Mouse (Mus musculus) CH12.LX (cell line): ENCODE measurements at regions not wholly inside any gene's neighbourhood (a gene's known extent, or its start where the extent isn't known, plus 50 kb on each side); places are given as distances from the start of the nearest gene placed in this dataset.

Experiments
- DNase-seq: peaks from one replicate; pipeline ENCODE4 v3.0.0-alpha.2; 2013; ENCODE audit errors: extremely low read depth
- H3K27ac ChIP-seq: 2 replicates; pipeline ENCODE4 v1.5.1; 2012; ENCODE audit warnings: low read depth, mild to moderate bottlenecking, control low read depth, moderate library complexity; ENCODE audit not compliant: insufficient read depth
- H3K27me3 ChIP-seq: replicated peaks from 2 replicates; pipeline ENCODE3; 2012; ENCODE audit warnings: inconsistent platforms
- H3K36me3 ChIP-seq, 2 experiments: replicated peaks in 1 of 2; 2 replicates each; pipeline versions ENCODE3 to v1.6.1; 2012; ENCODE audit warnings: inconsistent platforms in 1 of 2, low read length in 1 of 2, mild to moderate bottlenecking in 1 of 2, mixed read lengths in 1 of 2, moderate library complexity in 1 of 2; ENCODE audit not compliant: control insufficient read depth in 1 of 2, insufficient read depth in 1 of 2
- H3K4me1 ChIP-seq, 2 experiments: 2 replicates each; pipeline ENCODE4 v1.6.1; 2012; ENCODE audit warnings: inconsistent platforms in 1 of 2, moderate library complexity in 1 of 2; ENCODE audit not compliant: insufficient read depth in 2 of 2, control insufficient read depth in 1 of 2
- H3K4me2 ChIP-seq: 2 replicates; pipeline ENCODE4 v1.6.1; 2012; ENCODE audit warnings: low read depth, mild to moderate bottlenecking, control low read depth; ENCODE audit not compliant: poor library complexity, insufficient read depth, severe bottlenecking
- H3K4me3 ChIP-seq, 3 experiments: fragments of 150-350 bp in 1 of 3; sonication (generic) in 1 of 3; replicated peaks in 1 of 3; 2 replicates each; pipeline versions ENCODE3 to v1.5.1; 2011 to 2012; ENCODE audit warnings: low read depth in 2 of 3, low read length in 2 of 3, mild to moderate bottlenecking in 2 of 3, moderate library complexity in 2 of 3, control low read depth in 1 of 3, improper control_type of control experiment in 1 of 3, inconsistent platforms in 1 of 3, mixed read lengths in 1 of 3; ENCODE audit not compliant: poor library complexity in 1 of 3
- H3K79me2 ChIP-seq: replicated peaks from 2 replicates; pipeline ENCODE4 v1.6.1; 2012; ENCODE audit warnings: mild to moderate bottlenecking, moderate library complexity; ENCODE audit not compliant: control insufficient read depth, poor library complexity, insufficient read depth, severe bottlenecking; ENCODE audit errors: extremely low read depth
- H3K9ac ChIP-seq: 2 replicates; pipeline ENCODE4 v1.6.1; 2012; ENCODE audit warnings: low read depth, mild to moderate bottlenecking, control low read depth, moderate library complexity; ENCODE audit not compliant: insufficient read depth
- H3K9me3 ChIP-seq: replicated peaks from 2 replicates; pipeline ENCODE3; 2012; ENCODE audit warnings: low read length, inconsistent platforms, mixed read lengths
- BHLHE40 ChIP-seq: IDR thresholded peaks from 2 replicates; pipeline ENCODE4 v1.6.1; 2011; ENCODE audit warnings: mild to moderate bottlenecking, low read depth, low read length, improper control_type of control experiment
- CHD1 ChIP-seq: IDR thresholded peaks from 2 replicates; pipeline ENCODE4 v1.6.1; 2012; ENCODE audit warnings: low read depth, low read length, improper control_type of control experiment, inconsistent platforms
- CHD2 ChIP-seq: IDR thresholded peaks from 2 replicates; pipeline ENCODE4 v1.6.1; 2011; ENCODE audit warnings: low read length, improper control_type of control experiment
- ELF1 ChIP-seq: IDR thresholded peaks from 2 replicates; pipeline ENCODE4 v1.6.1; 2014; ENCODE audit warnings: low read depth, mild to moderate bottlenecking, inconsistent platforms, low read length, improper control_type of control experiment
- HCFC1 ChIP-seq: IDR thresholded peaks from 2 replicates; pipeline ENCODE4 v1.6.1; 2012; ENCODE audit warnings: low read depth, mild to moderate bottlenecking, inconsistent platforms, low read length, improper control_type of control experiment
- IRF4 ChIP-seq: IDR thresholded peaks from 2 replicates; pipeline ENCODE4 v1.6.1; 2014; ENCODE audit warnings: low read depth, mild to moderate bottlenecking, inconsistent platforms, low read length, improper control_type of control experiment
- JUN ChIP-seq: IDR thresholded peaks from 2 replicates; pipeline ENCODE4 v1.6.1; 2011; ENCODE audit warnings: low read depth, mild to moderate bottlenecking, low read length, improper control_type of control experiment, moderate library complexity; ENCODE audit not compliant: insufficient read depth
- KAT2A ChIP-seq: IDR thresholded peaks from 2 replicates; pipeline ENCODE4 v1.6.1; 2012; ENCODE audit warnings: low read length, improper control_type of control experiment, inconsistent platforms; ENCODE audit not compliant: insufficient replicate concordance
- MAX ChIP-seq: IDR thresholded peaks from 2 replicates; pipeline ENCODE4 v1.6.1; 2011; ENCODE audit warnings: low read length, improper control_type of control experiment
- MEF2A ChIP-seq: IDR thresholded peaks from 2 replicates; pipeline ENCODE4 v1.6.1; 2014; ENCODE audit warnings: low read depth, mild to moderate bottlenecking, inconsistent platforms, low read length, improper control_type of control experiment, borderline replicate concordance
- MYC ChIP-seq: IDR thresholded peaks from 2 replicates; pipeline ENCODE4 v1.6.1; 2011; ENCODE audit warnings: low read depth, mild to moderate bottlenecking, improper control_type of control experiment, low read length
- NRF1 ChIP-seq: IDR thresholded peaks from 2 replicates; pipeline ENCODE4 v1.6.1; 2014; ENCODE audit warnings: low read depth, mild to moderate bottlenecking, inconsistent platforms, low read length, improper control_type of control experiment, moderate library complexity
- PAX5 ChIP-seq: IDR thresholded peaks from 2 replicates; pipeline ENCODE4 v1.6.1; 2012; ENCODE audit warnings: low read length, inconsistent platforms, mixed read lengths
- POLR2A ChIP-seq: IDR thresholded peaks from 2 replicates; pipeline ENCODE4 v1.6.1; 2011; ENCODE audit warnings: low read depth, mild to moderate bottlenecking, improper control_type of control experiment, low read length
- RAD21 ChIP-seq: IDR thresholded peaks from 2 replicates; pipeline ENCODE4 v1.6.1; 2011; ENCODE audit warnings: low read depth, mild to moderate bottlenecking, low read length, improper control_type of control experiment, moderate library complexity
- RCOR1 ChIP-seq: conservative IDR thresholded peaks from 2 replicates; pipeline ENCODE4 v1.6.1; 2012; ENCODE audit warnings: low read depth, mild to moderate bottlenecking, inconsistent platforms, low read length, improper control_type of control experiment
- UBTF ChIP-seq: IDR thresholded peaks from 2 replicates; pipeline ENCODE4 v1.6.1; 2012; ENCODE audit warnings: low read depth, mild to moderate bottlenecking, inconsistent platforms, low read length, improper control_type of control experiment, moderate library complexity
- USF1 ChIP-seq: IDR thresholded peaks from 2 replicates; pipeline ENCODE4 v1.6.1; 2014; ENCODE audit warnings: low read depth, mild to moderate bottlenecking, inconsistent platforms, low read length, improper control_type of control experiment
- USF2 ChIP-seq: conservative IDR thresholded peaks from 2 replicates; pipeline ENCODE4 v1.6.1; 2011; ENCODE audit warnings: low read depth, low read length, improper control_type of control experiment
- ZKSCAN1 ChIP-seq: IDR thresholded peaks from 2 replicates; pipeline ENCODE4 v1.6.1; 2012; ENCODE audit warnings: low read depth, inconsistent platforms, low read length, improper control_type of control experiment, borderline replicate concordance
- dilution Hi-C: fragments of 300-500 bp; cut with MboI; formaldehyde crosslinking; loops from 2 replicates; pipeline ENCODE4 v1.14.3; 2020; ENCODE audit warnings: low sequenced_read_pairs; ENCODE audit not compliant: extremely low pct_unique_long_range_greater_than_20kb, extremely low pct_ligation_motif_present
- in situ Hi-C: fragments of 300-500 bp; cut with MboI; formaldehyde crosslinking; loops from 3 replicates; pipeline ENCODE4 v1.14.3; 2019; ENCODE audit warnings: low sequenced_read_pairs, low pct_ligation_motif_present, low pct_unique_long_range_greater_than_20kb, mixed read lengths

DNA sequence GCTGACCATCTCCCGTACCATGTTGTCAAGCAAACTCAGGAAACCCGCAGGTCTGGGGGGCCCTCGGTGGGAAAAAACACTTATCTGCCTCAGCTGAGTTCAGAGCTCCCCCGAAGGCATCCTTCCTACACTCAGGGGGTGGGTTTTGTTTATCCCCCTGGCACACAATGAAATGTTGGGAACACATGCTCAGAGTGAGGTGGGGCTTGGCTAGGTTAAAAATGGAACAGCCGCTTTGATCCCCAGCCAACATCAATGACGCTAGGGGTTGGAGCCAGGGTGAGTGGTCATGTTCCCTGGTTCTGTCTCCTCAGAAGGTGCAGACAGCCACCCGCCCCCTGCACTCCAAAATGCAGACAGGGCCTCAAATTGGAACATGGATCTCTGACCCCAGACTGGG, 221.3 kb upstream of the Tbx3 start:
- Histone ChIP-seq H3K36me3 (no peaks in the 10 kb centered on the region), H3K4me1 (no peaks in the 10 kb centered on the region), H3K27ac (no peak overlapping the region), H3K9ac (no peak overlapping the region), H3K4me3 (no peak overlapping the region), H3K79me2 (no peaks in the 10 kb centered on the region), H3K27me3 (no peaks in the 10 kb centered on the region), H3K4me2 (no peak overlapping the region), H3K9me3 (peaks cover 87% of the 10 kb centered on the region)
- dilution Hi-C loops (no loop called here), in situ Hi-C loops (no loop called here)
- no peak for DNase-seq
- TF ChIP-seq USF2 = no peak
- TF ChIP-seq KAT2A = no peak
- no peak for TF ChIP-seq MAX
- no peak for TF ChIP-seq JUN
- no peak for TF ChIP-seq MYC
- TF ChIP-seq CHD1 = no peak
- TF ChIP-seq NRF1 = no peak
- TF ChIP-seq ZKSCAN1 = no peak

DNA sequence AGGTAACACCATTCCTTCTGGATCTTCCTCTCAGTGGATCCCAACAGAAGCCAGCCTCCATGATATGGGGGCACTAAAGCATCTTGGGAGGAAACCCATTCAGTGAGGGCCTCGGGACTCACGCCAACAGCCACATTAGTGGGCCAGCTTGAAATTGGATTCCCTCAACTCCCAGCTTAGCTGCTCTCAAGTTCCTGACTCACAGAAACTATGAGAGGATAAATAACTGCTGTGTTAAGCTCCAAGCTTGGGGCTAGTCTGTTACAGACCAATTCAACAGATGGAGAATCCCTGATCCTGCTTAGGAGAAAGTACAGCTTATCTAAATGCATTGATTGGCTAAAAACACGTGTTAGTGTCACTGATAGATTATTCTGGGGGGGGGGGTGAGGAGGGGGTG, 210.7 kb upstream of the Tbx3 start:
- Histone ChIP-seq H3K4me3 (no peak overlapping the region), H3K27ac (no peak overlapping the region), H3K4me2 (no peak overlapping the region), H3K4me1 (no peaks in the 10 kb centered on the region), H3K9ac (no peak overlapping the region), H3K36me3 (no peaks in the 10 kb centered on the region), H3K79me2 (no peaks in the 10 kb centered on the region), H3K27me3 (no peaks in the 10 kb centered on the region), H3K9me3 (peaks cover 92% of the 10 kb centered on the region)
- dilution Hi-C loops = no loop called here
- in situ Hi-C loops = no loop called here
- TF ChIP-seq USF2 = no peak
- TF ChIP-seq RAD21 = no peak
- no peak for TF ChIP-seq RCOR1
- no peak for TF ChIP-seq BHLHE40
- no peak for TF ChIP-seq CHD1
- TF ChIP-seq IRF4 = no peak
- TF ChIP-seq POLR2A = no peak
- TF ChIP-seq UBTF = no peak
- TF ChIP-seq MEF2A = no peak
- TF ChIP-seq CHD2 = no peak
- TF ChIP-seq PAX5 = no peak
- no peak for TF ChIP-seq ELF1
- no peak for TF ChIP-seq USF1
- TF ChIP-seq HCFC1 = no peak
- TF ChIP-seq KAT2A = no peak
- DNase-seq = no peak
